Mouse (Mus musculus): ENCODE measurements around the gene Edc3. TPM values are rescaled to one million over a fixed set of nuclear protein-coding genes. Genes with fewer than 3 reads are reported as not detected.

Edc3 gene
- polyA plus RNA-seq, 1 experiment from 2014 or later, result 31.8 TPM

GRCm38 (mm10) chr9:57668277-57668676 is 40.1 kb upstream of the Edc3 start:
- no peaks in the 10 kb centered on the region for H3K27me3 ChIP-seq (ENCODE audit: control insufficient read depth, insufficient read depth, low read depth, low read length)
- H3K4me1 ChIP-seq (ENCODE audit: control insufficient read depth, insufficient read depth, low read length), result no peaks in the 10 kb centered on the region
- H3K9me3 ChIP-seq (replicated peaks; ENCODE audit: control insufficient read depth, low read length, poor library complexity, severe bottlenecking), result no peaks in the 10 kb centered on the region
- 42% methylated on average over 1 of the region's 1 CpGs for WGBS
- no peak for ATAC-seq
- H3K27ac ChIP-seq (ENCODE audit: low read length), result no peak overlapping the region
- H3K9ac ChIP-seq (ENCODE audit: low read depth, low read length), result no peak overlapping the region
- no peak overlapping the region for H3K4me3 ChIP-seq (ENCODE audit: low read depth, low read length)
- H3K36me3 ChIP-seq (ENCODE audit: control insufficient read depth, insufficient read depth, low read length), result no peaks in the 10 kb centered on the region
- no peak overlapping the region for H3K4me2 ChIP-seq (ENCODE audit: low read length)

- ATAC-seq, result no peak
- Histone ChIP-seq H3K4me1 (ENCODE audit: control insufficient read depth, insufficient read depth, low read length) (no peaks in the 10 kb centered on the region), H3K4me2 (ENCODE audit: low read length) (no peak overlapping the region), H3K36me3 (ENCODE audit: control insufficient read depth, insufficient read depth, low read length) (no peaks in the 10 kb centered on the region), H3K9ac (ENCODE audit: low read depth, low read length) (no peak overlapping the region), H3K4me3 (ENCODE audit: low read depth, low read length) (no peak overlapping the region), H3K9me3 (replicated peaks; ENCODE audit: control insufficient read depth, low read length, poor library complexity, severe bottlenecking) (no peaks in the 10 kb centered on the region), H3K27me3 (ENCODE audit: control insufficient read depth, insufficient read depth, low read depth, low read length) (no peaks in the 10 kb centered on the region), H3K27ac (ENCODE audit: low read length) (no peak overlapping the region)
- WGBS, result 79% methylated on average over 3 of the region's 3 CpGs
Observed at GRCm38 (mm10) chr9:57669566-57669965, 38.8 kb upstream of the Edc3 start.

GRCm38 (mm10) chr9:57671037-57671436 is 37.3 kb upstream of the Edc3 start:
- Histone ChIP-seq H3K4me2 (ENCODE audit: low read length) (no peak overlapping the region), H3K9me3 (replicated peaks; ENCODE audit: control insufficient read depth, low read length, poor library complexity, severe bottlenecking) (no peaks in the 10 kb centered on the region), H3K27me3 (ENCODE audit: control insufficient read depth, insufficient read depth, low read depth, low read length) (no peaks in the 10 kb centered on the region), H3K36me3 (ENCODE audit: control insufficient read depth, insufficient read depth, low read length) (no peaks in the 10 kb centered on the region), H3K9ac (ENCODE audit: low read depth, low read length) (no peak overlapping the region), H3K4me3 (ENCODE audit: low read depth, low read length) (no peak overlapping the region), H3K4me1 (ENCODE audit: control insufficient read depth, insufficient read depth, low read length) (no peaks in the 10 kb centered on the region), H3K27ac (ENCODE audit: low read length) (no peak overlapping the region)
- 90% methylated on average over 4 of the region's 4 CpGs for WGBS
- ATAC-seq, result no peak

GRCm38 (mm10) chr9:57671500-57671899 is 36.8 kb upstream of the Edc3 start:
- no peaks in the 10 kb centered on the region for H3K36me3 ChIP-seq (ENCODE audit: control insufficient read depth, insufficient read depth, low read length)
- no peaks in the 10 kb centered on the region for H3K9me3 ChIP-seq (replicated peaks; ENCODE audit: control insufficient read depth, low read length, poor library complexity, severe bottlenecking)
- H3K27me3 ChIP-seq (ENCODE audit: control insufficient read depth, insufficient read depth, low read depth, low read length), result no peaks in the 10 kb centered on the region
- no peak overlapping the region for H3K9ac ChIP-seq (ENCODE audit: low read depth, low read length)
- H3K4me2 ChIP-seq (ENCODE audit: low read length), result no peak overlapping the region
- no peaks in the 10 kb centered on the region for H3K4me1 ChIP-seq (ENCODE audit: control insufficient read depth, insufficient read depth, low read length)
- no peak overlapping the region for H3K27ac ChIP-seq (ENCODE audit: low read length)
- 88% methylated on average over 5 of the region's 5 CpGs for WGBS
- no peak for ATAC-seq
- H3K4me3 ChIP-seq (ENCODE audit: low read depth, low read length), result no peak overlapping the region

GRCm38 (mm10) chr9:57681411-57681810 is 26.9 kb upstream of the Edc3 start:
- Histone ChIP-seq H3K36me3 (ENCODE audit: control insufficient read depth, insufficient read depth, low read length) (no peaks in the 10 kb centered on the region), H3K27ac (ENCODE audit: low read length) (no peak overlapping the region), H3K4me2 (ENCODE audit: low read length) (no peak overlapping the region), H3K4me3 (ENCODE audit: low read depth, low read length) (no peak overlapping the region), H3K27me3 (ENCODE audit: control insufficient read depth, insufficient read depth, low read depth, low read length) (no peaks in the 10 kb centered on the region), H3K4me1 (ENCODE audit: control insufficient read depth, insufficient read depth, low read length) (no peaks in the 10 kb centered on the region), H3K9me3 (replicated peaks; ENCODE audit: control insufficient read depth, low read length, poor library complexity, severe bottlenecking) (no peaks in the 10 kb centered on the region), H3K9ac (ENCODE audit: low read depth, low read length) (no peak overlapping the region)
- no peak for ATAC-seq
- 83% methylated on average over 10 of the region's 10 CpGs for WGBS

- Histone ChIP-seq H3K27ac (ENCODE audit: low read length) (no peak within 1 kb of the TSS), H3K4me1 (ENCODE audit: control insufficient read depth, insufficient read depth, low read length) (no peaks in the 10 kb centered on the region), H3K9me3 (replicated peaks; ENCODE audit: control insufficient read depth, low read length, poor library complexity, severe bottlenecking) (no peaks in the 10 kb centered on the region), H3K36me3 (ENCODE audit: control insufficient read depth, insufficient read depth, low read length) (no peaks in the 10 kb centered on the region), H3K4me2 (ENCODE audit: low read length) (no peak within 1 kb of the TSS), H3K9ac (ENCODE audit: low read depth, low read length) (no peak within 1 kb of the TSS), H3K4me3 (ENCODE audit: low read depth, low read length) (no peak within 1 kb of the TSS), H3K27me3 (ENCODE audit: control insufficient read depth, insufficient read depth, low read depth, low read length) (no peaks in the 10 kb centered on the region)
- 75% methylated on average over 5 of the region's 5 CpGs for WGBS
- no peak for ATAC-seq
Observed at GRCm38 (mm10) chr9:57683520-57683919, 24.8 kb upstream of the Edc3 start, which contains the start of gene Cyp1a2. Cyp1a2 (minus strand) TSS chr9:57683703.

- WGBS, result 90% methylated on average over 5 of the region's 5 CpGs
- ATAC-seq, result no peak
Observed at GRCm38 (mm10) chr9:57686011-57686410, 22.3 kb upstream of the Edc3 start.

GRCm38 (mm10) chr9:57687751-57688150 is 20.6 kb upstream of the Edc3 start, which contains the start of gene Cyp1a1:
Cyp1a1 (plus strand) TSS chr9:57687928.
- Histone ChIP-seq H3K27me3 (ENCODE audit: control insufficient read depth, insufficient read depth, low read depth, low read length) (no peaks in the 10 kb centered on the region), H3K4me1 (ENCODE audit: control insufficient read depth, insufficient read depth, low read length) (no peaks in the 10 kb centered on the region), H3K36me3 (ENCODE audit: control insufficient read depth, insufficient read depth, low read length) (no peaks in the 10 kb centered on the region), H3K4me2 (ENCODE audit: low read length) (no peak within 1 kb of the TSS), H3K9me3 (replicated peaks; ENCODE audit: control insufficient read depth, low read length, poor library complexity, severe bottlenecking) (no peaks in the 10 kb centered on the region), H3K9ac (ENCODE audit: low read depth, low read length) (no peak within 1 kb of the TSS), H3K27ac (ENCODE audit: low read length) (no peak within 1 kb of the TSS), H3K4me3 (ENCODE audit: low read depth, low read length) (no peak within 1 kb of the TSS)
- WGBS, result 93% methylated on average over 2 of the region's 2 CpGs
- no peak for ATAC-seq

More at GRCm38 (mm10) chr9:57686011-57686410, 22.3 kb upstream of the Edc3 start:
- H3K4me3 ChIP-seq (ENCODE audit: low read depth, low read length), result no peak overlapping the region
- no peaks in the 10 kb centered on the region for H3K36me3 ChIP-seq (ENCODE audit: control insufficient read depth, insufficient read depth, low read length)
- H3K27ac ChIP-seq (ENCODE audit: low read length), result no peak overlapping the region
- H3K4me2 ChIP-seq (ENCODE audit: low read length), result no peak overlapping the region
- H3K9ac ChIP-seq (ENCODE audit: low read depth, low read length), result no peak overlapping the region
- no peaks in the 10 kb centered on the region for H3K4me1 ChIP-seq (ENCODE audit: control insufficient read depth, insufficient read depth, low read length)
- H3K27me3 ChIP-seq (ENCODE audit: control insufficient read depth, insufficient read depth, low read depth, low read length), result no peaks in the 10 kb centered on the region
- H3K9me3 ChIP-seq (replicated peaks; ENCODE audit: control insufficient read depth, low read length, poor library complexity, severe bottlenecking), result no peaks in the 10 kb centered on the region

- Histone ChIP-seq H3K27me3 (ENCODE audit: control insufficient read depth, insufficient read depth, low read depth, low read length) (no peaks in the 10 kb centered on the region), H3K9me3 (replicated peaks; ENCODE audit: control insufficient read depth, low read length, poor library complexity, severe bottlenecking) (no peaks in the 10 kb centered on the region), H3K4me3 (ENCODE audit: low read depth, low read length) (no peak overlapping the region), H3K9ac (ENCODE audit: low read depth, low read length) (no peak overlapping the region), H3K4me1 (ENCODE audit: control insufficient read depth, insufficient read depth, low read length) (no peaks in the 10 kb centered on the region), H3K4me2 (ENCODE audit: low read length) (no peak overlapping the region), H3K36me3 (ENCODE audit: control insufficient read depth, insufficient read depth, low read length) (no peaks in the 10 kb centered on the region), H3K27ac (ENCODE audit: low read length) (no peak overlapping the region)
- 59% methylated on average over 2 of the region's 2 CpGs for WGBS
- ATAC-seq, result no peak
Observed at GRCm38 (mm10) chr9:57688158-57688557, 20.2 kb upstream of the Edc3 start.
